Mouse (Mus musculus) C2C12 (cell line): Measurements from ENCODE around the gene Gm17387. TPM values are rescaled to one million over a fixed set of nuclear protein-coding genes. Genes with fewer than 3 reads are reported as not detected.
"Not testable (repeated sequence)": the region's sequence is repeated elsewhere in the genome, so short reads cannot be mapped to it uniquely, and the experiment has no call there.

Source experiments
- H3K27me3 ChIP-seq: one replicate; pipeline ENCODE4 v1.6.1; 2011; ENCODE audit not compliant: control insufficient read depth, insufficient read depth, insufficient read length
- H3K36me3 ChIP-seq: one replicate; pipeline ENCODE4 v1.6.1; 2011; ENCODE audit not compliant: control insufficient read depth, insufficient read depth
- H3K4me3 ChIP-seq: one replicate; pipeline ENCODE4 v1.5.1; 2011; ENCODE audit warnings: mild to moderate bottlenecking, control low read depth; ENCODE audit not compliant: poor library complexity, insufficient read depth, severe bottlenecking
- H3K79me2 ChIP-seq: one replicate; pipeline ENCODE4 v1.6.1; 2011; ENCODE audit not compliant: control insufficient read depth, insufficient read depth
- H3K79me3 ChIP-seq: one replicate; pipeline ENCODE4 v1.6.1; 2011; ENCODE audit warnings: low read depth, control low read depth
- H3ac ChIP-seq: one replicate; pipeline ENCODE3; 2011; ENCODE audit warnings: low read depth; ENCODE audit not compliant: control insufficient read depth, insufficient read length
- CEBPB ChIP-seq: IDR thresholded peaks from one replicate; pipeline ENCODE4 v1.6.1; 2011; ENCODE audit warnings: low read depth, mild to moderate bottlenecking, control low read depth, moderate library complexity
- CTCF ChIP-seq: IDR thresholded peaks from one replicate; pipeline ENCODE4 v1.5.1; 2011; ENCODE audit not compliant: control insufficient read depth, insufficient read depth, insufficient read length
- FOSL1 ChIP-seq: IDR thresholded peaks from one replicate; pipeline ENCODE4 v1.8.0; 2011; ENCODE audit warnings: mild to moderate bottlenecking, low read length; ENCODE audit not compliant: poor library complexity, insufficient read depth, severe bottlenecking
- MAX ChIP-seq: IDR thresholded peaks from one replicate; pipeline ENCODE4 v1.6.1; 2011; ENCODE audit warnings: mild to moderate bottlenecking, control low read depth
- MYOD1 ChIP-seq: IDR thresholded peaks from one replicate; pipeline ENCODE4 v1.6.1; 2011; ENCODE audit warnings: low read depth; ENCODE audit not compliant: control insufficient read depth, insufficient read length
- MYOG ChIP-seq: IDR thresholded peaks from one replicate; pipeline ENCODE4 v1.6.1; 2011; ENCODE audit not compliant: control insufficient read depth, insufficient read length; ENCODE audit errors: extremely low read depth
- USF1 ChIP-seq: IDR thresholded peaks from one replicate; pipeline ENCODE4 v1.6.1; 2011; ENCODE audit warnings: low read depth, mild to moderate bottlenecking, control low read depth, moderate library complexity
- polyA plus RNA-seq: library from polyadenylated mRNA; unstranded; fragments of >200 nt; fragmentation: generic; extraction: Trizol; gene quantifications from one replicate; pipeline ENCODE4 v1.2.1, GENCODE M21; 2012; ENCODE audit warnings: missing spikeins

Gene Gm17387
- polyA plus RNA-seq, 1 experiment, result not detected

- TF ChIP-seq USF1, result no peak
- TF ChIP-seq CTCF, result no peak
- no peak for TF ChIP-seq FOSL1
- no peak for TF ChIP-seq CEBPB
- TF ChIP-seq MAX, result no peak
- no peak for TF ChIP-seq MYOD1
- TF ChIP-seq MYOG, result no peak
- no peaks in the 10 kb centered on the region for H3K79me2 ChIP-seq
- no peaks in the 10 kb centered on the region for H3K36me3 ChIP-seq
- no peaks in the 10 kb centered on the region for H3K27me3 ChIP-seq
- H3K79me3 ChIP-seq, result no peaks in the 10 kb centered on the region
- no peak overlapping the region for H3ac ChIP-seq
- no peak overlapping the region for H3K4me3 ChIP-seq
Observed at GRCm38 (mm10) chr7:141032458-141033167, 3.7 kb downstream of the Gm17387 start.

- not testable (repeated sequence) for H3K79me2 ChIP-seq, H3K36me3 ChIP-seq, H3ac ChIP-seq, H3K27me3 ChIP-seq, H3K79me3 ChIP-seq, H3K4me3 ChIP-seq
Observed at GRCm38 (mm10) chr7:141036624-141037023, 7.7 kb downstream of the Gm17387 start.

- H3K79me3 ChIP-seq, result no peaks in the 10 kb centered on the region
- H3K4me3 ChIP-seq, result no peak overlapping the region
- TF ChIP-seq MAX (no peak), CTCF (no peak), CEBPB (no peak), MYOG (no peak), MYOD1 (no peak), USF1 (no peak)
- no peak overlapping the region for H3ac ChIP-seq
- no peaks in the 10 kb centered on the region for H3K36me3 ChIP-seq
- H3K79me2 ChIP-seq, result no peaks in the 10 kb centered on the region
- no peaks in the 10 kb centered on the region for H3K27me3 ChIP-seq
Observed at GRCm38 (mm10) chr7:141038090-141039032, 9.4 kb downstream of the Gm17387 start.

GRCm38 (mm10) chr7:141039386-141040107 lies 10.6 kb downstream of the Gm17387 start:
- H3K27me3 ChIP-seq, result no peaks in the 10 kb centered on the region
- TF ChIP-seq USF1 (no peak), CTCF (no peak), MYOG (no peak), MAX (no peak)
- no peaks in the 10 kb centered on the region for H3K36me3 ChIP-seq
- no peaks in the 10 kb centered on the region for H3K79me3 ChIP-seq
- H3K4me3 ChIP-seq, result no peak overlapping the region
- H3K79me2 ChIP-seq, result no peaks in the 10 kb centered on the region
- H3ac ChIP-seq, result no peak overlapping the region

GRCm38 (mm10) chr7:141040867-141041606 lies 12.1 kb downstream of the Gm17387 start:
- no peak for TF ChIP-seq CEBPB
- no peak overlapping the region for H3K4me3 ChIP-seq

More at GRCm38 (mm10) chr7:141040867-141041606, 12.1 kb downstream of the Gm17387 start:
- Histone ChIP-seq H3K27me3 (no peaks in the 10 kb centered on the region), H3ac (no peak overlapping the region), H3K36me3 (no peaks in the 10 kb centered on the region), H3K79me3 (no peaks in the 10 kb centered on the region), H3K79me2 (no peaks in the 10 kb centered on the region)
